Mouse (Mus musculus): ENCODE results near the gene Cdc27. TPM values are rescaled to one million over a fixed set of nuclear protein-coding genes. Genes with fewer than 3 reads are reported as not detected.
A peak's percentile ranks its signal among the peaks of the same experiment; 100 is the strongest.
"Not testable (repeated sequence)": the region's sequence is repeated elsewhere in the genome, so short reads cannot be mapped to it uniquely, and the experiment has no call there.

The Cdc27 gene
- polyA plus RNA-seq, 1 experiment from 2014 or later = 39.7 TPM

DNA sequence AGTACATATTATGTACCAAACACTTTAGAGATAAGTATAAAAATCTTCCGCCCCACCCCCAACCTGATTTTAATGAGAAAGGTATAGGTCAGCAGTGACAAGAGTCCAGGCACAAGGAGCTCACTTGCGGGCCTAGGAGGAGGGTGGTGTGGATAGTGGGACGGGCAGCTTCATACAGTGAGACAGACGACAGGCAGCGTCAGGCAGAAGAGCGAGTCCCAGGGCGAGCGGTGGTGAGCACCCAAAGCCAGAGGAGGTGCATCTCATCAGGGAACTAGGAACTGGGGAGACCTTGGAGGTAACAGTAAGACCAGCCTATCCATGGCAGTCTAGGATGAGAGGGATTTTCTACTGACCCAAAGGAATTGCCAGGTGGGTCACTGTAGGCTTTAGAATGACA is 29.2 kb upstream of the Cdc27 start:
- WGBS = 40% methylated on average over 8 of the region's 8 CpGs
- peak overlapping the region; percentile 76 for H3K9ac ChIP-seq (ENCODE audit: low read length)
- no peaks in the 10 kb centered on the region for H3K9me3 ChIP-seq (ENCODE audit: control insufficient read depth, low read length)
- H3K4me3 ChIP-seq (ENCODE audit: control insufficient read depth in 1 of 2, insufficient read depth in 1 of 2, low read depth in 1 of 2, low read length in 2 of 2) = peak overlapping the region; percentile 47 to 77
- H3K36me3 ChIP-seq (ENCODE audit: control insufficient read depth, insufficient read depth, low read length) = peaks cover 44% of the 10 kb centered on the region
- H3K27me3 ChIP-seq (ENCODE audit: control insufficient read depth, insufficient read depth, low read length) = no peaks in the 10 kb centered on the region
- no peak for ATAC-seq (ENCODE audit: insufficient number of reproducible peaks, insufficient read depth, low FRiP score, low read depth)
- peak overlapping the region; percentile 85 to 99 for H3K27ac ChIP-seq (replicated peaks in 1 of 2; ENCODE audit: control insufficient read depth in 1 of 2, insufficient read depth in 1 of 2, low read depth in 2 of 2, low read length in 2 of 2)
- H3K4me2 ChIP-seq (ENCODE audit: low read length) = peak overlapping the region; percentile 58
- peaks cover 23 to 40% of the 10 kb centered on the region in 2 experiments for H3K4me1 ChIP-seq (ENCODE audit: control insufficient read depth in 2 of 2, insufficient read depth in 2 of 2, low read length in 2 of 2)

DNA sequence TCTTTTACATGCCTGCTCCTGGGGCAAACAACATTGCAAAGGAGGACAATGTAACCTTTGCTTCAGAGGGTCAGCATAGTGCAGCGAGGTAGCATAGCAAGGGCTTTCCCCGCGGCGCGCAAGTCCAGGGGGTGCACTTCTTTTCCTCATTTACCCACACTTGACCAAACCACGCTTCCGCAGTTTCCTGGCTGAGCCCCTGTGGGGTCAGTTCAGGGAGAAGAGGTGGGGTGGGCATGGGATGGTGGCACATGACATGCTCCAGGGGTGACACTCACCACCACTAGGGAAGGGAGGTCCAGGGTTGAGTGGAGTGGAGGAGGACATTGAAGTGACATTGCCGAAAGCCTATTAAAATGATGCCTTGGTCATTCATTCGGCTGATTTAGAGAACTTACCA is 28.7 kb upstream of the Cdc27 start:
- 33% methylated on average over 9 of the region's 9 CpGs for WGBS
- no peaks in the 10 kb centered on the region for H3K27me3 ChIP-seq (ENCODE audit: control insufficient read depth, insufficient read depth, low read length)
- no peak for ATAC-seq (ENCODE audit: insufficient number of reproducible peaks, insufficient read depth, low FRiP score, low read depth)
- H3K4me3 ChIP-seq (ENCODE audit: control insufficient read depth in 1 of 2, insufficient read depth in 1 of 2, low read depth in 1 of 2, low read length in 2 of 2) = peak overlapping the region; percentile 47 to 77
- H3K36me3 ChIP-seq (ENCODE audit: control insufficient read depth, insufficient read depth, low read length) = peaks cover 39% of the 10 kb centered on the region
- H3K9me3 ChIP-seq (ENCODE audit: control insufficient read depth, low read length) = no peaks in the 10 kb centered on the region
- peak overlapping the region; percentile 58 for H3K4me2 ChIP-seq (ENCODE audit: low read length)
- peak overlapping the region; percentile 85 to 99 for H3K27ac ChIP-seq (replicated peaks in 1 of 2; ENCODE audit: control insufficient read depth in 1 of 2, insufficient read depth in 1 of 2, low read depth in 2 of 2, low read length in 2 of 2)
- peak overlapping the region; percentile 76 for H3K9ac ChIP-seq (ENCODE audit: low read length)
- peaks cover 23 to 40% of the 10 kb centered on the region in 2 experiments for H3K4me1 ChIP-seq (ENCODE audit: control insufficient read depth in 2 of 2, insufficient read depth in 2 of 2, low read length in 2 of 2)

DNA sequence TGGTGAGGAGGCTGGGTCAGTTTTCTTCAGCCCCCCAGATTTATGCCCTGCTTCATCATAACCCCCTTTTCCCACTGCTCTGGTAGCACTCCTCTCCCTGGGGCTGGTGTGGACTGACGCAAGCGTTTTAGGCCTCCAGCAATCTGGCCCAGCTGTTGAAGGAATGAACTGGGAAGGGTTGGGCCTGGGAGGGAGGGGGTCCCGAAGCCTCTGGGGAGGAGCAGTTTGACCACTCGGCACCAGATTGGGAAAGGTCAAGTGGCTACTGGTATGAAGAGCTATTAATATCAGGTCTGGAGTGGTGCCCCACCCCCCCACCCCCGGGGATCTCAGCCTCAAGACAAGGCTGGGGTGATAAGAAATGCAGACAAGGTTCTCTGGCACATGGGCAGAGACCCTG is 27.7 kb upstream of the Cdc27 start:
- ATAC-seq (ENCODE audit: insufficient number of reproducible peaks, insufficient read depth, low FRiP score, low read depth) = no peak; the same call in 1 of the 2 replicates
- H3K36me3 ChIP-seq (ENCODE audit: control insufficient read depth, insufficient read depth, low read length) = peaks cover 29% of the 10 kb centered on the region
- WGBS = 13% methylated on average over 5 of the region's 5 CpGs
- no peaks in the 10 kb centered on the region for H3K9me3 ChIP-seq (ENCODE audit: control insufficient read depth, low read length)
- peak overlapping the region; percentile 76 for H3K9ac ChIP-seq (ENCODE audit: low read length)
- peak overlapping the region; percentile 58 for H3K4me2 ChIP-seq (ENCODE audit: low read length)
- peaks cover 22 to 40% of the 10 kb centered on the region in 2 experiments for H3K4me1 ChIP-seq (ENCODE audit: control insufficient read depth in 2 of 2, insufficient read depth in 2 of 2, low read length in 2 of 2)
- peak overlapping the region; percentile 47 to 77 for H3K4me3 ChIP-seq (ENCODE audit: control insufficient read depth in 1 of 2, insufficient read depth in 1 of 2, low read depth in 1 of 2, low read length in 2 of 2)
- no peaks in the 10 kb centered on the region for H3K27me3 ChIP-seq (ENCODE audit: control insufficient read depth, insufficient read depth, low read length)
- peak overlapping the region; percentile 99 for H3K27ac ChIP-seq (replicated peaks in 1 of 2; ENCODE audit: control insufficient read depth in 1 of 2, insufficient read depth in 1 of 2, low read depth in 2 of 2, low read length in 2 of 2)

DNA sequence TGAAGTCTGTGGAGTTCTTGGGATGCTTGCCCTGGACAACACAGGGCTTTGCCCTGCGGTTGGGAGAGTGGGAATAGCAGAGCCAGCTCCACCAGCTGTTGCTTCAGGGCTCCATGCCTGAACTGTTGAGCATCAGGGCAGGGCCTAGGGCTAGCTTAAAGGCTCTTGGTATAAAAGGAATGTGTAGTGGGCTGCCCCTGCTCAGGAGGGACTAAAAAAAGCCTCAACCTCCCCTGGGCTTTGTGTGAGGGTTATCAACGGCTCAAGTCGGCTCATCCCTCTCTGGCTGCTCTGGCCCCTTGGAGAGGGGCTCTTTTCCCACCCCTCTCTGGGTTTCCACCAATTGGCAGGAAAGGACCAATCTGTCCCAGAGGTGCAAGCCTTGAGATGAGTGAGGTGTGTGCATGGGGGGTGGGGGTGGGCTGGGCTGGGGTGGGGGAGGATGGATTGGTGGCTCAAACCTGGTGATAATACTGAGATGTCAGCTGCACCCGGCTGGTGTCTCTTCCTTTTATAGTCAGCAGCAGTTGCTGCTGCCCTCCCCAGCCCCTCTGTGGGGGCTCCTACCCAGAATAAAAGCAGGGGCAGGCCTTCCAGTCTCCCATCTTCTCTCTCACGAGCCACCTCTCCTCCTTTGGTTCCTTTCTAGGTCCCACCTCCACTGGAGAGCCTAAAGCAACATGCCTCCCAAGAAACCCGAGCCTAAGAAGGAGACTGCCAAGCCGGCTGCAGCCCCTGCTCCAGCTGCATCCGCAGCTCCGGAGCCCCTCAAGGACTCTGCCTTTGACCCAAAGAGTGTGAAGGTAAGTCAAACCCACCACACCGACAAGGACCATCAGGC is 26.6 kb upstream of the Cdc27 start:
- 14% methylated on average over 10 of the region's 10 CpGs for WGBS
- Histone ChIP-seq H3K27ac (replicated peaks in 1 of 2; ENCODE audit: control insufficient read depth in 1 of 2, insufficient read depth in 1 of 2, low read depth in 2 of 2, low read length in 2 of 2) (peak overlapping the region; percentile 99), H3K4me3 (ENCODE audit: control insufficient read depth in 1 of 2, insufficient read depth in 1 of 2, low read depth in 1 of 2, low read length in 2 of 2) (peak overlapping the region; percentile 47 to 77), H3K4me2 (ENCODE audit: low read length) (peak overlapping the region; percentile 58), H3K9me3 (ENCODE audit: control insufficient read depth, low read length) (no peaks in the 10 kb centered on the region), H3K27me3 (ENCODE audit: control insufficient read depth, insufficient read depth, low read length) (no peaks in the 10 kb centered on the region), H3K4me1 (ENCODE audit: control insufficient read depth in 2 of 2, insufficient read depth in 2 of 2, low read length in 2 of 2) (peaks cover 22 to 44% of the 10 kb centered on the region in 2 experiments), H3K9ac (ENCODE audit: low read length) (peak overlapping the region; percentile 76), H3K36me3 (ENCODE audit: control insufficient read depth, insufficient read depth, low read length) (peaks cover 18% of the 10 kb centered on the region)
- ATAC-seq (ENCODE audit: insufficient number of reproducible peaks, insufficient read depth, low FRiP score, low read depth) = peak; percentile 75

DNA sequence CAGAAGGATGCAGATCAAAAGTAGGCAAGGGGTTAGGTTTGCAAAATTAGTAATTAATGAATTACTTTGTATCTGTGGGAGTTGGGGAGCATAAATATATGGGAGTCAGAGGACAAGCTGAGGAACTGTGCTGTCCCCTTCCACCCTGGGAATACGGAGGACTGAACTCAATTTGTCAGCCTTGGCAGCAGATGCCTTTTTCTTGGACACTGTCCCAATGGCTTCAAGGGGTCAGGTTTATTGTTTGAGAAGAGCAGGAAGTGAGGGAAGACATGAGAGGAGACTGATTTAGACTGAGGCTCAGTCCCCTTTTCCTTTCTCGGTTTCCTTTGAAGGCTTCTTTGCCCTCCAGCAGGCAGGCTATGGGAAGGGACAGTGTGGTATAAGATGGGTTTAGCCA is 22.1 kb upstream of the Cdc27 start:
- Histone ChIP-seq H3K36me3 (ENCODE audit: control insufficient read depth, insufficient read depth, low read length) (no peaks in the 10 kb centered on the region), H3K9ac (ENCODE audit: low read length) (no peak overlapping the region), H3K4me1 (ENCODE audit: control insufficient read depth in 2 of 2, insufficient read depth in 2 of 2, low read length in 2 of 2) (peaks cover 16 to 27% of the 10 kb centered on the region in 2 experiments), H3K27ac (replicated peaks in 1 of 2; ENCODE audit: control insufficient read depth in 1 of 2, insufficient read depth in 1 of 2, low read depth in 2 of 2, low read length in 2 of 2) (no peak overlapping the region), H3K4me3 (ENCODE audit: control insufficient read depth in 1 of 2, insufficient read depth in 1 of 2, low read depth in 1 of 2, low read length in 2 of 2) (no peak overlapping the region), H3K4me2 (ENCODE audit: low read length) (no peak overlapping the region), H3K9me3 (ENCODE audit: control insufficient read depth, low read length) (peaks cover 5% of the 10 kb centered on the region; the same call in 1 of the 2 replicates), H3K27me3 (ENCODE audit: control insufficient read depth, insufficient read depth, low read length) (no peaks in the 10 kb centered on the region)
- ATAC-seq (ENCODE audit: insufficient number of reproducible peaks, insufficient read depth, low FRiP score, low read depth) = no peak
- 42% methylated on average over 2 of the region's 2 CpGs for WGBS

DNA sequence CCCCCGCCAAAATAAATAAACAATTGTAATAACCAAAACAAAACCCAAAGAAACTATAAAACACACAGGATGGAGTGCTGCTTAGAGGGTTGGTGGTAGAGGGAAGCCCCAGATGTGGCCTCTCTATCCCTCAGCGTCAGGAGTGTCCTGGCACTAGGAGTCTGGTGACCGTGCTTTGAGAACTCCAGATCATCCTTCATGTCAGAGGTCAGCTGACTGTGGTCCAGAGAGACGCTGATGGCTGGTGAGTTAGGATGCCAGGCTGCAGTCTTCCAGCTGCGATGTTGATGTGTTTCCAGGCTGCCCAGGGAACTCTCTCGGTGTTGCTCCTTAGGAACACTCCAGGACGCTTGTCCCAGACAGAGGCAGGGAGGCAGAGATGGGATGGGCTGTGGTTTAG is 21.7 kb upstream of the Cdc27 start:
- Histone ChIP-seq H3K27me3 (ENCODE audit: control insufficient read depth, insufficient read depth, low read length) (no peaks in the 10 kb centered on the region), H3K27ac (replicated peaks in 1 of 2; ENCODE audit: control insufficient read depth in 1 of 2, insufficient read depth in 1 of 2, low read depth in 2 of 2, low read length in 2 of 2) (no peak overlapping the region), H3K36me3 (ENCODE audit: control insufficient read depth, insufficient read depth, low read length) (no peaks in the 10 kb centered on the region), H3K9ac (ENCODE audit: low read length) (no peak overlapping the region), H3K9me3 (ENCODE audit: control insufficient read depth, low read length) (peaks cover 5% of the 10 kb centered on the region; the same call in 1 of the 2 replicates), H3K4me2 (ENCODE audit: low read length) (no peak overlapping the region), H3K4me1 (ENCODE audit: control insufficient read depth in 2 of 2, insufficient read depth in 2 of 2, low read length in 2 of 2) (peaks cover 19 to 27% of the 10 kb centered on the region in 2 experiments), H3K4me3 (ENCODE audit: control insufficient read depth in 1 of 2, insufficient read depth in 1 of 2, low read depth in 1 of 2, low read length in 2 of 2) (no peak overlapping the region)
- ATAC-seq (ENCODE audit: insufficient number of reproducible peaks, insufficient read depth, low FRiP score, low read depth) = no peak
- 53% methylated on average over 7 of the region's 7 CpGs for WGBS

DNA sequence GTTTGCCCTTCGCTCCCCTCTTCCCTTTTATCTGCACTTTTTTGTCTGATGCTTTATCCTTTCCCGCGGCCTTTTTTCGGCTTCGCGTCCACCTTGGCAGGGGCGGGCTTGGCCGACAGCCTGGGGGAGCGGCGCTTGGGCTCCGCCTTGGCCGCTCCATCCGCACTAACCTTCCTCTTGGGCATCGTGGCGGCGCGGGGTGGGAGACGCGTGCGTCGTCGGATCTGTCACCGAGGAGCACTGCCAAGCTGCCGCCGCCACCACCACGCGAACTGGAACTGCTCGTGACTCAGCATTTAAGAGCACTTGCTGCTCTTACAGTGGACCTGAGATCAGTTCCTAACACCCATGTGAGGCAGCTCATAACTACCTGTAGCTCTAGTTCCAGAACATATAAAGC is 21.0 kb upstream of the Cdc27 start:
- not testable (repeated sequence) for H3K9me3 ChIP-seq (ENCODE audit: control insufficient read depth, low read length); H3K36me3 ChIP-seq (ENCODE audit: control insufficient read depth, insufficient read depth, low read length); H3K27me3 ChIP-seq (ENCODE audit: control insufficient read depth, insufficient read depth, low read length); ATAC-seq (ENCODE audit: insufficient number of reproducible peaks, insufficient read depth, low FRiP score, low read depth)
- peak overlapping the region; percentile 37 to 40 for H3K4me3 ChIP-seq (ENCODE audit: control insufficient read depth in 1 of 2, insufficient read depth in 1 of 2, low read depth in 1 of 2, low read length in 2 of 2)
- under 1% methylated on average over 28 of the region's 28 CpGs for WGBS
- peak overlapping the region; percentile 71 for H3K4me2 ChIP-seq (ENCODE audit: low read length)
- H3K27ac ChIP-seq (replicated peaks in 1 of 2; ENCODE audit: control insufficient read depth in 1 of 2, insufficient read depth in 1 of 2, low read depth in 2 of 2, low read length in 2 of 2) = 0 out of 4 replicates have a peak overlapping the region, but pooled peaks of 1 of the 2 experiments have one; percentile 6
- H3K4me1 ChIP-seq (ENCODE audit: control insufficient read depth in 2 of 2, insufficient read depth in 2 of 2, low read length in 2 of 2) = peaks cover 20 to 27% of the 10 kb centered on the region in 2 experiments
- H3K9ac ChIP-seq (ENCODE audit: low read length) = peak overlapping the region; percentile 61; the same call in 1 of the 2 replicates

All from heart, embryonic 14.5 days (tissue).